In genomic region chr17:13135356-13135755, GRCm38 (mm10) we compare ENCODE assay signal across 18 mouse cellular contexts. TPM values are rescaled to one million over a fixed set of nuclear protein-coding genes. Genes with fewer than 3 reads are reported as not detected.
"Had no signal": no experiment of that assay in that cellular context is flagged by ENCODE, and none has a peak within 500 bp of the region (broad histone marks: within the 10 kb centered on the region; RNA-seq: fewer than 3 reads in every experiment).

No protein-coding gene starts in this region.

RNA-seq across cellular contexts. Expression of gene Unc93a, which starts 3.7 kb away (rescaled TPM):
- total RNA-seq: layer of hippocampus, postnatal 25 days had no signal
- polyA plus RNA-seq: kidney, adult 2 months; kidney, embryonic 14.5 days; kidney, postnatal 0 days; limb, embryonic 11.5 days; liver, embryonic 11.5 days; liver, embryonic 14.5 days; liver, postnatal 0 days; lung, embryonic 14.5 days; lung, postnatal 0 days; macrophage; midbrain, embryonic 12.5 days; midbrain, embryonic 15.5 days; neural tube, embryonic 12.5 days; neural tube, embryonic 15.5 days; spleen, adult 2 months; stomach, embryonic 16.5 days; urinary bladder, adult 2 months had no signal
